Mouse (Mus musculus): ENCODE measurements around the gene Calml4. TPM values are rescaled to one million over a fixed set of nuclear protein-coding genes. Genes with fewer than 3 reads are reported as not detected.
"Not testable (repeated sequence)": the region's sequence is repeated elsewhere in the genome, so short reads cannot be mapped to it uniquely, and the experiment has no call there.

Calml4 gene
- polyA plus RNA-seq, 1 experiment from 2014 or later = 12.8 TPM

- not testable (repeated sequence) for H3K27ac ChIP-seq; H3K4me2 ChIP-seq; H3K4me1 ChIP-seq; ATAC-seq (ENCODE audit: borderline replicate concordance, extremely low read depth, low FRiP score, low TSS enrichment); H3K36me3 ChIP-seq; H3K4me3 ChIP-seq; H3K27me3 ChIP-seq; H3K9ac ChIP-seq; H3K9me3 ChIP-seq
- WGBS = 81% methylated on average over 6 of the region's 6 CpGs
Measured at GRCm38 (mm10) chr9:62819910-62820309, 38.0 kb upstream of the Calml4 start.

GRCm38 (mm10) chr9:62820829-62821228, 37.1 kb upstream of the Calml4 start:
- no peaks in the 10 kb centered on the region for H3K9me3 ChIP-seq
- peaks cover 3% of the 10 kb centered on the region for H3K4me1 ChIP-seq
- no peaks in the 10 kb centered on the region for H3K36me3 ChIP-seq
- H3K4me3 ChIP-seq = no peak overlapping the region
- 85% methylated on average over 6 of the region's 6 CpGs for WGBS
- ATAC-seq (ENCODE audit: borderline replicate concordance, extremely low read depth, low FRiP score, low TSS enrichment) = no peak
- no peak overlapping the region for H3K4me2 ChIP-seq
- H3K9ac ChIP-seq = no peak overlapping the region
- H3K27me3 ChIP-seq = no peaks in the 10 kb centered on the region
- H3K27ac ChIP-seq = no peak overlapping the region

GRCm38 (mm10) chr9:62821811-62822210, 36.1 kb upstream of the Calml4 start:
- H3K4me3 ChIP-seq = no peak overlapping the region
- H3K27ac ChIP-seq = no peak overlapping the region
- H3K36me3 ChIP-seq = no peaks in the 10 kb centered on the region
- H3K27me3 ChIP-seq = no peaks in the 10 kb centered on the region
- H3K4me1 ChIP-seq = peaks cover 10% of the 10 kb centered on the region
- no peak overlapping the region for H3K4me2 ChIP-seq
- H3K9ac ChIP-seq = no peak overlapping the region
- WGBS = 94% methylated on average over 7 of the region's 7 CpGs
- ATAC-seq (ENCODE audit: borderline replicate concordance, extremely low read depth, low FRiP score, low TSS enrichment) = no peak
- no peaks in the 10 kb centered on the region for H3K9me3 ChIP-seq

GRCm38 (mm10) chr9:62825791-62826393, 32.0 kb upstream of the Calml4 start:
- H3K9me3 ChIP-seq = no peaks in the 10 kb centered on the region
- H3K4me2 ChIP-seq = peak overlapping the region; percentile 26; the same call in 1 of the 2 replicates
- H3K27me3 ChIP-seq = no peaks in the 10 kb centered on the region
- peak overlapping the region; percentile 51 for H3K27ac ChIP-seq
- H3K4me1 ChIP-seq = peaks cover 22% of the 10 kb centered on the region
- no peak overlapping the region for H3K4me3 ChIP-seq
- H3K9ac ChIP-seq = no peak overlapping the region
- ATAC-seq (ENCODE audit: borderline replicate concordance, extremely low read depth, low FRiP score, low TSS enrichment) = no peak
- 13% methylated on average over 9 of the region's 9 CpGs for WGBS
- H3K36me3 ChIP-seq = no peaks in the 10 kb centered on the region

GRCm38 (mm10) chr9:62826456-62826855, 31.4 kb upstream of the Calml4 start:
- 12% methylated on average over 7 of the region's 7 CpGs for WGBS
- no peaks in the 10 kb centered on the region for H3K27me3 ChIP-seq
- H3K36me3 ChIP-seq = no peaks in the 10 kb centered on the region
- peak overlapping the region; percentile 26; the same call in 1 of the 2 replicates for H3K4me2 ChIP-seq
- no peak overlapping the region for H3K4me3 ChIP-seq
- H3K4me1 ChIP-seq = peaks cover 22% of the 10 kb centered on the region
- no peaks in the 10 kb centered on the region for H3K9me3 ChIP-seq
- no peak for ATAC-seq (ENCODE audit: borderline replicate concordance, extremely low read depth, low FRiP score, low TSS enrichment)
- no peak overlapping the region for H3K9ac ChIP-seq
- peak overlapping the region; percentile 51 for H3K27ac ChIP-seq

- Histone ChIP-seq H3K36me3 (no peaks in the 10 kb centered on the region), H3K27me3 (no peaks in the 10 kb centered on the region), H3K27ac (peak overlapping the region; percentile 53), H3K4me1 (peaks cover 22% of the 10 kb centered on the region), H3K9ac (no peak overlapping the region), H3K9me3 (no peaks in the 10 kb centered on the region), H3K4me3 (peak overlapping the region; percentile 28), H3K4me2 (peak overlapping the region; percentile 61)
- ATAC-seq (ENCODE audit: borderline replicate concordance, extremely low read depth, low FRiP score, low TSS enrichment) = no peak; the same call in 1 of the 2 replicates
- WGBS = 7% methylated on average over 24 of the region's 24 CpGs
Measured at GRCm38 (mm10) chr9:62827939-62828652, 29.8 kb upstream of the Calml4 start.

GRCm38 (mm10) chr9:62828662-62829086, 29.2 kb upstream of the Calml4 start:
- Histone ChIP-seq H3K4me1 (peaks cover 22% of the 10 kb centered on the region), H3K36me3 (no peaks in the 10 kb centered on the region), H3K4me2 (peak overlapping the region; percentile 61), H3K9ac (no peak overlapping the region), H3K9me3 (no peaks in the 10 kb centered on the region), H3K4me3 (peak overlapping the region; percentile 28), H3K27ac (peak overlapping the region; percentile 53), H3K27me3 (no peaks in the 10 kb centered on the region)
- under 1% methylated on average over 23 of the region's 23 CpGs for WGBS
- peak; percentile 96 for ATAC-seq (ENCODE audit: borderline replicate concordance, extremely low read depth, low FRiP score, low TSS enrichment)

- Histone ChIP-seq H3K9ac (no peak overlapping the region), H3K4me2 (no peak overlapping the region), H3K36me3 (no peaks in the 10 kb centered on the region), H3K27ac (no peak overlapping the region), H3K4me3 (no peak overlapping the region), H3K4me1 (peaks cover 22% of the 10 kb centered on the region), H3K9me3 (no peaks in the 10 kb centered on the region), H3K27me3 (no peaks in the 10 kb centered on the region)
- WGBS = 75% methylated on average over 6 of the region's 6 CpGs
- ATAC-seq (ENCODE audit: borderline replicate concordance, extremely low read depth, low FRiP score, low TSS enrichment) = no peak
Measured at GRCm38 (mm10) chr9:62829877-62830276, 28.0 kb upstream of the Calml4 start.

- Histone ChIP-seq H3K36me3 (no peaks in the 10 kb centered on the region), H3K9me3 (no peaks in the 10 kb centered on the region), H3K4me2 (no peak overlapping the region), H3K27ac (no peak overlapping the region), H3K4me1 (peaks cover 18% of the 10 kb centered on the region), H3K27me3 (no peaks in the 10 kb centered on the region), H3K9ac (no peak overlapping the region), H3K4me3 (no peak overlapping the region)
- ATAC-seq (ENCODE audit: borderline replicate concordance, extremely low read depth, low FRiP score, low TSS enrichment) = no peak
- 42% methylated on average over 5 of the region's 5 CpGs for WGBS
Measured at GRCm38 (mm10) chr9:62834906-62835305, 23.0 kb upstream of the Calml4 start.

GRCm38 (mm10) chr9:62835705-62836446, 22.0 kb upstream of the Calml4 start:
- no peak for ATAC-seq (ENCODE audit: borderline replicate concordance, extremely low read depth, low FRiP score, low TSS enrichment)
- Histone ChIP-seq H3K9ac (no peak overlapping the region), H3K4me1 (peaks cover 22% of the 10 kb centered on the region), H3K27me3 (no peaks in the 10 kb centered on the region), H3K9me3 (no peaks in the 10 kb centered on the region), H3K4me2 (no peak overlapping the region), H3K36me3 (no peaks in the 10 kb centered on the region), H3K4me3 (no peak overlapping the region), H3K27ac (no peak overlapping the region)
- 51% methylated on average over 4 of the region's 4 CpGs for WGBS

- ATAC-seq (ENCODE audit: borderline replicate concordance, extremely low read depth, low FRiP score, low TSS enrichment) = no peak
- H3K27me3 ChIP-seq = no peaks in the 10 kb centered on the region
- no peak overlapping the region for H3K4me3 ChIP-seq
- H3K36me3 ChIP-seq = no peaks in the 10 kb centered on the region
- H3K4me1 ChIP-seq = peaks cover 22% of the 10 kb centered on the region
- H3K9me3 ChIP-seq = no peaks in the 10 kb centered on the region
- peak overlapping the region; percentile 92 for H3K4me2 ChIP-seq
- no peak overlapping the region for H3K9ac ChIP-seq
- 29% methylated on average over 3 of the region's 3 CpGs for WGBS
- peak overlapping the region; percentile 93 for H3K27ac ChIP-seq
Measured at GRCm38 (mm10) chr9:62837611-62838010, 20.3 kb upstream of the Calml4 start.

- Histone ChIP-seq H3K9me3 (no peaks in the 10 kb centered on the region), H3K4me3 (peak overlapping the region; percentile 86), H3K27ac (peak overlapping the region; percentile 93), H3K36me3 (no peaks in the 10 kb centered on the region), H3K27me3 (no peaks in the 10 kb centered on the region), H3K9ac (peak overlapping the region; percentile 32; the same call in 1 of the 2 replicates), H3K4me2 (peak overlapping the region; percentile 92), H3K4me1 (peaks cover 22% of the 10 kb centered on the region)
- ATAC-seq (ENCODE audit: borderline replicate concordance, extremely low read depth, low FRiP score, low TSS enrichment) = no peak
- 10% methylated on average over 8 of the region's 8 CpGs for WGBS
Measured at GRCm38 (mm10) chr9:62838146-62838505, 19.8 kb upstream of the Calml4 start.

Data from lung, embryonic 15.5 days (tissue).